Mouse (Mus musculus): ENCODE data around the gene Zfp423. TPM values are rescaled to one million over a fixed set of nuclear protein-coding genes. Genes with fewer than 3 reads are reported as not detected.

Zfp423 gene
- total and polyA plus RNA-seq, 3 experiments, result not detected

DNA sequence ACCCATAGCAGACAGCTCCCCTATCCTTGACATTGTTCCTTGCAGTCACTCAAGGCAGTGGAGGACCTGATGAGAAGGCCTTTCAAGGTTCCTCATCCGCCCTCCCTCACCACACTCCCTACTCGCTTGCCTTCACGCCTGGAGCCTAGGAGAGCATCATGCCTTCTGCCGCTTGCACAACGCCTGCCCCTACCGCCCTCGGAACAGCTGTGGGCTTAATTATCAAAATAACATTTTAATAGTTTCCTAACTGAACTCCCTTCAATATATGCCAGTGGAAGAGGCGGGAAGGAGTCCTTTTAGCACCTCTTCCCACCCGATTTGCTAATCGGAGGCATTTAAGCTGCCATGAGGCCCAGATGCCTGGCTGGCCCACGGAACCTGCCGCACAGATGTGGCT lies 228.3 kb downstream of the Zfp423 start:
- H3K4me3 ChIP-seq (ENCODE audit: control insufficient read depth in 1 of 2, insufficient read depth in 1 of 2, low read depth in 2 of 2, low read length in 2 of 2), result no peak overlapping the region
- no peaks in the 10 kb centered on the region for H3K4me1 ChIP-seq (ENCODE audit: control insufficient read depth in 1 of 2, insufficient read depth in 2 of 2, low read length in 2 of 2)
- H3K9ac ChIP-seq (ENCODE audit: control insufficient read depth, low read depth, low read length, poor library complexity, severe bottlenecking), result no peak overlapping the region
- no peak for DNase-seq (ENCODE audit: low read depth, low spot score)
- no peaks in the 10 kb centered on the region for H3K27me3 ChIP-seq (ENCODE audit: control insufficient read depth in 1 of 2, insufficient read depth in 2 of 2, low read length in 2 of 2)
- H3K27ac ChIP-seq (ENCODE audit: control insufficient read depth, low read depth, low read length), result no peak overlapping the region
- no peaks in the 10 kb centered on the region for H3K36me3 ChIP-seq (ENCODE audit: control insufficient read depth in 1 of 2, insufficient read depth in 2 of 2, low read length in 2 of 2)
- H3K9me3 ChIP-seq (replicated peaks; ENCODE audit: insufficient read depth, low read length), result no peaks in the 10 kb centered on the region
- no peaks in the 10 kb centered on the region for H3K79me2 ChIP-seq (ENCODE audit: control insufficient read depth, insufficient read depth, low read length, poor library complexity)
- TF ChIP-seq TBP (IDR thresholded peaks at IDR 0.05; ENCODE audit: low read depth, low read length) (no peak), POLR2AphosphoS5 (IDR thresholded peaks at IDR 0.05; ENCODE audit: borderline replicate concordance, low read depth, low read length) (no peak), SIN3A (IDR thresholded peaks at IDR 0.05; ENCODE audit: low read length) (no peak), MAX (IDR thresholded peaks at IDR 0.05; ENCODE audit: low read length) (no peak), MAFK (IDR thresholded peaks at IDR 0.05; ENCODE audit: borderline replicate concordance, low read depth, low read length) (no peak), MEF2A (IDR thresholded peaks at IDR 0.05; ENCODE audit: extremely low read depth, insufficient replicate concordance, low read depth, low read length, poor library complexity, severe bottlenecking) (no peak), CHD1 (IDR thresholded peaks at IDR 0.05; ENCODE audit: low read depth, low read length) (no peak)

DNA sequence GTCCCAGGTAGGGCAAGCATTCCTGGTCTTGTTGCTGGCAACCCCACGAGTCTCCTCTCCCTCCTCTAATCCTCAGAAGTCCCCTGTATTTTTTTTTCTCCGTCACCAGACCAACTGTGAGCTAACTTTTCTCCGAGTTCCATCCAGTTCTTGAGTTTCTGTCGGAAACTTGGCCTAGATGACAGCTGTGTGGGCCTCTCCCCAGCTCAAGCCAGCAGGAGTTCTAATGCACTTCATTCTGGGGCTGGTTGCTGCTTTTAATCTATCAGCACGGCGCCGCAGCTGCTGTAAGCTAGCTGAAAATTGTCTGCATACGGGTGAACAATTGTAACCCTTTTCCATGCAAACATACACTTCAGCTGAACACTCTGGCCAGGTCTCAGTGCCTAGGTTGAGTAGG lies 236.4 kb downstream of the Zfp423 start:
- no peak overlapping the region for H3K4me3 ChIP-seq (ENCODE audit: control insufficient read depth in 1 of 2, insufficient read depth in 1 of 2, low read depth in 2 of 2, low read length in 2 of 2)
- H3K4me1 ChIP-seq (ENCODE audit: control insufficient read depth in 1 of 2, insufficient read depth in 2 of 2, low read length in 2 of 2), result no peaks in the 10 kb centered on the region
- H3K27me3 ChIP-seq (ENCODE audit: control insufficient read depth in 1 of 2, insufficient read depth in 2 of 2, low read length in 2 of 2), result no peaks in the 10 kb centered on the region
- DNase-seq (ENCODE audit: low read depth, low spot score), result no peak
- no peak for TF ChIP-seq SIN3A (IDR thresholded peaks at IDR 0.05; ENCODE audit: low read length)
- no peak for TF ChIP-seq TBP (IDR thresholded peaks at IDR 0.05; ENCODE audit: low read depth, low read length)
- no peak for TF ChIP-seq RCOR1 (IDR thresholded peaks at IDR 0.05; ENCODE audit: low read depth, low read length)
- no peak for TF ChIP-seq UBTF (IDR thresholded peaks at IDR 0.05; ENCODE audit: borderline replicate concordance, insufficient read depth, low read depth, low read length)
- no peak for TF ChIP-seq MAFK (IDR thresholded peaks at IDR 0.05; ENCODE audit: borderline replicate concordance, low read depth, low read length)
- no peak for TF ChIP-seq ZMIZ1 (IDR thresholded peaks at IDR 0.05; ENCODE audit: low read depth, low read length)
- TF ChIP-seq CTCF (IDR thresholded peaks at IDR 0.05 in 2 of 3, conservative IDR thresholded peaks at IDR 0.05 in 1 of 3; ENCODE audit: control insufficient read depth in 1 of 3, insufficient read depth in 1 of 3, low read depth in 2 of 3, low read length in 3 of 3, poor library complexity in 1 of 3, severe bottlenecking in 1 of 3), result no peak
- no peaks in the 10 kb centered on the region for H3K36me3 ChIP-seq (ENCODE audit: control insufficient read depth in 1 of 2, insufficient read depth in 2 of 2, low read length in 2 of 2)
- no peak overlapping the region for H3K9ac ChIP-seq (ENCODE audit: control insufficient read depth, low read depth, low read length, poor library complexity, severe bottlenecking)
- no peaks in the 10 kb centered on the region for H3K9me3 ChIP-seq (replicated peaks; ENCODE audit: insufficient read depth, low read length)
- no peaks in the 10 kb centered on the region for H3K79me2 ChIP-seq (ENCODE audit: control insufficient read depth, insufficient read depth, low read length, poor library complexity)
- no peak overlapping the region for H3K27ac ChIP-seq (ENCODE audit: control insufficient read depth, low read depth, low read length)

DNA sequence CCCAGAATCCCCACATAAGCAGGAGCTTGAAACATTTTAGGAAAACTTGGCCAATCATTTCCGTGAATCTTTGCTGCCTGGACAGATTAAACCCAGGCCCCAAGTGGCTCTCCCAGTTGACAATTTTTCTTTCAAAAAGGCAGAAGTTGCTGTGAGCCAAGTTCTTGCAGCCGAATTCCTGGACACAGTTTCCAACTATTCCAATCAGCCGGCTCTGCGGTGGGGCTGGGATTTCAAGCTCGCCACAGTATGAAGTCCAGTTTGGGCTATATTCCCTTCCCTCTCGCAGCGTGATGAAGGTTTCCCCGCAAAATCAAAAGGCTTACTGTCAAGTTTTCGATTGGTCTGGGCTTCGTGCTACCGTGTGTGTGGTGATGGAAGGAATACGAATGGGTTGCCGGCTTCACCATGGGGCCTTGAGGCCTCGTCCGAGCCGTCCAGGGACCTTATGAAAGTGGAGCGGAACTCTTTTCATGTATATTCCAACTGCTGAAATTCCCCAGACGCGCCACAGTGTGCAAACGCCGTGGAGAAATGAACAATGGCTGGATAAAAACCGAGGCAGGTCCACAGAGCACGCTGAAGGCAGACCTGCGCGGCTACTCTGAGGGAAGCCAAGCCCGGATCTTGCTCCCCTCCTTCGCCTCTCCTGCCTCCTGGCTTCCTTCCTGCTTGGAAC lies 240.1 kb downstream of the Zfp423 start:
- Histone ChIP-seq H3K4me1 (ENCODE audit: control insufficient read depth in 1 of 2, insufficient read depth in 2 of 2, low read length in 2 of 2) (no peaks in the 10 kb centered on the region), H3K36me3 (ENCODE audit: control insufficient read depth in 1 of 2, insufficient read depth in 2 of 2, low read length in 2 of 2) (no peaks in the 10 kb centered on the region), H3K9ac (ENCODE audit: control insufficient read depth, low read depth, low read length, poor library complexity, severe bottlenecking) (no peak overlapping the region), H3K9me3 (replicated peaks; ENCODE audit: insufficient read depth, low read length) (no peaks in the 10 kb centered on the region), H3K27me3 (ENCODE audit: control insufficient read depth in 1 of 2, insufficient read depth in 2 of 2, low read length in 2 of 2) (no peaks in the 10 kb centered on the region), H3K27ac (ENCODE audit: control insufficient read depth, low read depth, low read length) (no peak overlapping the region), H3K4me3 (ENCODE audit: control insufficient read depth in 1 of 2, insufficient read depth in 1 of 2, low read depth in 2 of 2, low read length in 2 of 2) (no peak overlapping the region), H3K79me2 (ENCODE audit: control insufficient read depth, insufficient read depth, low read length, poor library complexity) (no peaks in the 10 kb centered on the region)
- no peak for DNase-seq (ENCODE audit: low read depth, low spot score)
- no peak for TF ChIP-seq POLR2AphosphoS2 (IDR thresholded peaks at IDR 0.05; ENCODE audit: low read length)
- TF ChIP-seq E2F4 (IDR thresholded peaks at IDR 0.05; ENCODE audit: borderline replicate concordance, low read depth, low read length), result no peak
